Mouse (Mus musculus) ES-E14 (cell line): Measurements from ENCODE around the gene Srcap.

Experiments
- CHD2 ChIP-seq: IDR thresholded peaks from 2 replicates; pipeline ENCODE4 v1.6.1; 2014; ENCODE audit warnings: mild to moderate bottlenecking, low read depth, low read length, inconsistent platforms
- HCFC1 ChIP-seq: IDR thresholded peaks from 2 replicates; pipeline ENCODE4 v1.6.1; 2012; ENCODE audit warnings: low read length, inconsistent platforms, borderline replicate concordance; ENCODE audit not compliant: insufficient read depth
- MAFK ChIP-seq: IDR thresholded peaks from 2 replicates; pipeline ENCODE4 v1.6.1; 2014; ENCODE audit warnings: mild to moderate bottlenecking, low read depth, low read length, inconsistent platforms; ENCODE audit not compliant: insufficient read depth

- TF ChIP-seq CHD2 (no peak), MAFK (no peak), HCFC1 (no peak)
Observed at GRCm38 (mm10) chr7:127585031-127585430, 73.2 kb downstream of the Srcap start.
